Mouse (Mus musculus) central nervous system, embryonic 14 days (tissue): ENCODE results near the gene Wnt5b. TPM values are rescaled to one million over a fixed set of nuclear protein-coding genes. Genes with fewer than 3 reads are reported as not detected.

Source experiments
- polyA plus RNA-seq: library from polyadenylated mRNA; depleted of rRNA; stranded (reverse); fragments of >200 nt; gene quantifications from 2 replicates; pipeline ENCODE4 v1.2.3, GENCODE M21; 2012; rRNA removed

The Wnt5b gene
- 3.8 and 5.0 TPM in 2 replicates for polyA plus RNA-seq

DNA sequence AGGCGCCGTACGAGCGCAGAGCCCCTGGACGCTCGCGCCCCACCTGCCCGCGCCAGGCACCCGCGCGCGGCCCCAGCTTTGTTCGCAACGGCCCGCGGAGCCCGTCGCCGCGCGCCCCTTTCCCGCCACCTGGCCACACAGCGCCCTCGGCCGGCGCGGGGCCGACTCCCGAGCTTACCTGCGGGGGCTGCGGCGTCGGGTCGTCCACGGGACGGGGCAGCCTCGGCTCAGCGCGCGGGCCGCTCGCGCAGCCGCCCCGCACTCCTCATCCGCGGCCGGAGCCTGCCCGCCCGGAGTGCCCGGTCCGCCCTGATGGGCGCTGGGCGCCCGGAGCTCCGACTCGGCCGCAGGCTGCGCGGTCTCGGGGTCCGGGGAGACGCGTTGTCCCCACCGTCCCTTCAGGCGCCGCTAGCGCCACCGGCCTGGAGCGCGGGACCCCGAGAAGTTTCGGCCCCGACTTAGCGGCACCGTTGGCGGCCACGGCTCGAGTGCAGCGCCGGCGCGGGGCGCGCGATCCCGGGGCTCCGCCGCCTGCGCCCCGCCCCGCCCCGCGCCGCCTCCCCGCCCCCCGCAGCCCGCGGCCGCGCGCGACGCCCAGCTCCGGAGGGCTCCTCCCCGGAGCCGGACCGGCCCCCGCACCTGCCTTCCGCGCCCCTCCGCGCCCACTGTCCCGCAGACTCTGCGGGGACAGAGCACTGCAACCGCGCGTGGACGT, at the start of gene Wnt5b:
Gene Wnt5b, minus strand, starts transcription at position 545 of the 715 bp plus-strand sequence.

DNA sequence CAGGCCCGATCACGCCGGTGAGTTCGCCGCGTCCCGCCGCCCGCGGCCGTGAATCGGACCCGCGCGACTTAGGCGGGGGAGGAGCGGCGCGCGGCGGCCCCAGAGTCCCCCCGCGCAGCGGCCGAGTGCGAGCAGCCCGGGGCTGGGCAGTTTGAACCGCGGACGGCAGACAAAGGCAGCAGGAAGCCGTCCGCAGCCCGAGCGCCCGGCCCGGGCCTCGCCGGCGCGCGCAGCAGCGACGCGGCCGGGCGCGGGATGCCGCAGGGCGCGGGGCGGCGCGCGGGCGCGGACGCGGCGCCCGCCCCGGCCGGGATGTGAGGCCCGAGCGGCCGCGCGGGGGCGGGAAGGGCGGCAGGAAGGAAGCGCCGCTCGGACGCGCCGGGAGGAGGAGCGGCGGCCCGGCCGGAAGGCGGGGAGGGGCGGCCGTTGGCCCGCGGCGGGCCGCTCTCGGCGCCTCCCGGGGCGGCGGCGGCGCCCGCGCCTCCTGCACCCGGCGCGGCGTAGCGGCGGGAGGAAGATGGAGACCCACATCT, 64.7 kb downstream of the Wnt5b start, which contains the start of gene Fbxl14:
Gene Fbxl14, plus strand, starts transcription at position 326 of the 533 bp plus-strand sequence.

DNA sequence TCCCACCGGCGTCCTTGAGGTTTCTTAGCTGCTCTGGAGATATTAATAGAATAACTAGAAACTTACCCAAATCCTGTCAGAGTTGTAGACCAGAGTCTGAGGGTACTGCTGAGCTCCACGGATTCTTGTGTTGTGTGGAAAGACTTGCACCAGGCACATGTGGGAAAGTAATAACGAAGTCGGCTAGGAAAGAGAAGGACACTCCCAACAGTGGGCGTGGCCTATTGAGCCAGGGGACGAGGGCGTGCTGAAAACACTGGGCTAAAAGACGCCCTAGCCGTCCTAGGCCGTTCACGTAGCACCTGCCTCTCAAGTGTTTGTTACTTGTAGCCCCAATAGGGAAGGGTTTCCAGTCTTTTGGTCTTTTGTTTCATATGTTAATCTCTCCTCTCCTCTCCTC, 126.8 kb downstream of the Wnt5b start, which contains the start of gene Adipor2:
Gene Adipor2, minus strand, starts transcription at position 351 of the 400 bp plus-strand sequence.

Other genes with a start within 250 kb of the Wnt5b start
- 6.8 and 7.2 TPM in 2 replicates for gene Lrtm2, start 213.6 kb downstream of the Wnt5b start, polyA plus RNA-seq
- 40.3 and 44.1 TPM in 2 replicates for gene Adipor2, start 126.6 kb downstream of the Wnt5b start, polyA plus RNA-seq
- gene Fbxl14, start 64.7 kb downstream of the Wnt5b start, polyA plus RNA-seq = 49.0 and 58.2 TPM in 2 replicates